Mouse (Mus musculus) MEL (cell line): ENCODE data around the gene Wnt7b.

ENCODE experiments used
- BHLHE40 ChIP-seq: IDR thresholded peaks from 2 replicates; pipeline ENCODE4 v1.6.1; 2012; ENCODE audit warnings: low read depth, mild to moderate bottlenecking, inconsistent platforms, low read length, improper control_type of control experiment, borderline replicate concordance
- E2F4 ChIP-seq: IDR thresholded peaks from 2 replicates; pipeline ENCODE4 v1.6.1; 2011; ENCODE audit warnings: low read depth, low read length, improper control_type of control experiment, borderline replicate concordance
- ELF1 ChIP-seq: IDR thresholded peaks from 2 replicates; pipeline ENCODE4 v1.6.1; 2014; ENCODE audit warnings: low read depth, mild to moderate bottlenecking, inconsistent platforms, low read length, improper control_type of control experiment, moderate library complexity
- EP300 ChIP-seq, 2 experiments: IDR thresholded peaks; 2 replicates each; pipeline ENCODE4 v1.6.1; 2011; ENCODE audit warnings: improper control_type of control experiment in 2 of 2, low read length in 2 of 2, low read depth in 1 of 2, mild to moderate bottlenecking in 1 of 2
- HCFC1 ChIP-seq: IDR thresholded peaks from 2 replicates; pipeline ENCODE4 v1.6.1; 2012; ENCODE audit warnings: low read depth, mild to moderate bottlenecking, inconsistent platforms, low read length, improper control_type of control experiment, moderate library complexity
- MAFK ChIP-seq: IDR thresholded peaks from 2 replicates; pipeline ENCODE4 v1.6.1; 2011; ENCODE audit warnings: low read depth, mild to moderate bottlenecking, low read length, improper control_type of control experiment, borderline replicate concordance
- MAX ChIP-seq: IDR thresholded peaks from 2 replicates; pipeline ENCODE4 v1.6.1; 2011; ENCODE audit warnings: low read length, improper control_type of control experiment
- MAZ ChIP-seq: IDR thresholded peaks from 2 replicates; pipeline ENCODE4 v1.6.1; 2012; ENCODE audit warnings: low read depth, mild to moderate bottlenecking, inconsistent platforms, low read length, improper control_type of control experiment
- MXI1 ChIP-seq: IDR thresholded peaks from 2 replicates; pipeline ENCODE4 v1.6.1; 2011; ENCODE audit warnings: mild to moderate bottlenecking, low read depth, low read length, improper control_type of control experiment
- POLR2A ChIP-seq, 2 experiments: IDR thresholded peaks; 2 replicates each; pipeline ENCODE4 v1.6.1; 2011 to 2012; ENCODE audit warnings: low read length in 2 of 2, mild to moderate bottlenecking in 2 of 2, control low read depth in 1 of 2, improper control_type of control experiment in 1 of 2, low read depth in 1 of 2, moderate library complexity in 1 of 2; ENCODE audit not compliant: control insufficient read depth in 1 of 2, insufficient read depth in 1 of 2, poor library complexity in 1 of 2
- POLR2AphosphoS2 ChIP-seq: IDR thresholded peaks from 2 replicates; pipeline ENCODE4 v1.6.1; 2011; ENCODE audit warnings: low read length, improper control_type of control experiment
- SIN3A ChIP-seq: IDR thresholded peaks from 2 replicates; pipeline ENCODE4 v1.6.1; 2012; ENCODE audit warnings: low read length, improper control_type of control experiment, inconsistent platforms
- UBTF ChIP-seq: IDR thresholded peaks from 2 replicates; pipeline ENCODE4 v1.6.1; 2012; ENCODE audit warnings: low read depth, mild to moderate bottlenecking, inconsistent platforms, low read length, improper control_type of control experiment, moderate library complexity, borderline replicate concordance; ENCODE audit not compliant: insufficient read depth
- USF2 ChIP-seq, 2 experiments: IDR thresholded peaks; 2 replicates each; pipeline ENCODE4 v1.6.1; 2011 to 2012; ENCODE audit warnings: improper control_type of control experiment in 2 of 2, low read length in 2 of 2, borderline replicate concordance in 1 of 2, inconsistent platforms in 1 of 2, low read depth in 1 of 2, mild to moderate bottlenecking in 1 of 2; ENCODE audit not compliant: insufficient read depth in 1 of 2

DNA sequence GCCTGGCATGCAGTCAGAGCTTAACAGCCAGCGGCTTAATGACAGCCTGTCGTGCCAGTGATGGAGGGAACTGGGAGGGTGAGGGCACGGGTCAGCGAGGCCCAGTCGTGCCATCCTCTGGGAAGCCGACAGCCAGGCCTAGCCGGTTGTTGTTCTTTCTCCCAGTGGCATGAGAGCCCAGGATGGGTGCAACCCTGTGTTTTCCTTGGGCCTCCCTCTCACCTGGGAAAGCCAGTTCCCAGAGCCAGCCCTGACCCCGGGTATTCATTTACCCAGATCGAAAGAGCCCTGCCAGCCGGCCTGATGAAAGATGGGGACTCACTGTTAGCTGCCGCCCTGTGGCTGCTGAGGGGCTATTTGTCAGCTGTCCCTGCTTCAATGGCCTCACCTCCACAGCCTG lies 44.1 kb downstream of the Wnt7b start:
- TF ChIP-seq HCFC1 (no peak), UBTF (no peak), ELF1 (no peak), EP300 (IDR thresholded peaks at IDR 0.05; ENCODE audit: low read depth in 1 of 2, low read length in 2 of 2) (no peak), POLR2A (IDR thresholded peaks at IDR 0.05; ENCODE audit: control insufficient read depth in 1 of 2, insufficient read depth in 1 of 2, low read depth in 1 of 2, low read length in 2 of 2, poor library complexity in 1 of 2) (no peak), MAFK (no peak), MXI1 (no peak), USF2 (IDR thresholded peaks at IDR 0.05; ENCODE audit: borderline replicate concordance in 1 of 2, insufficient read depth in 1 of 2, low read depth in 1 of 2, low read length in 2 of 2) (no peak), MAX (no peak), BHLHE40 (no peak), MAZ (no peak), E2F4 (no peak), POLR2AphosphoS2 (no peak), SIN3A (no peak)
